Mouse (Mus musculus) embryonic facial prominence, embryonic 12.5 days (tissue): ENCODE results near the gene Hmcn1. TPM values are rescaled to one million over a fixed set of nuclear protein-coding genes. Genes with fewer than 3 reads are reported as not detected.
A peak's percentile ranks its signal among the peaks of the same experiment; 100 is the strongest.

Experiments
- ATAC-seq: fragments of 200-750 bp; cut with Nextera tagmentation; 2 replicates; pipeline ENCODE4 v1.8.0; 2017; ENCODE audit not compliant: insufficient number of reproducible peaks, insufficient read depth, low FRiP score, low TSS enrichment
- H3K27ac ChIP-seq: fragments of 300-500 bp; sonication (generic); 2 replicates; pipeline ENCODE4 v1.5.1; 2016; ENCODE audit warnings: mild to moderate bottlenecking
- H3K27me3 ChIP-seq: fragments of 300-500 bp; sonication (generic); 2 replicates; pipeline ENCODE4 v1.6.1; 2016; ENCODE audit warnings: mild to moderate bottlenecking, moderate library complexity
- H3K36me3 ChIP-seq: fragments of 300-500 bp; sonication (generic); 2 replicates; pipeline ENCODE4 v1.6.1; 2016; ENCODE audit warnings: mild to moderate bottlenecking
- H3K4me1 ChIP-seq: fragments of 300-500 bp; sonication (generic); 2 replicates; pipeline ENCODE4 v1.6.1; 2016
- H3K4me2 ChIP-seq: fragments of 300-500 bp; sonication (generic); replicated peaks from 2 replicates; pipeline ENCODE4 v1.6.1; 2016; ENCODE audit warnings: mild to moderate bottlenecking, moderate library complexity
- H3K4me3 ChIP-seq: fragments of 300-500 bp; sonication (generic); 2 replicates; pipeline ENCODE4 v1.5.1; 2016; ENCODE audit warnings: mild to moderate bottlenecking
- H3K9ac ChIP-seq: fragments of 300-500 bp; sonication (generic); 2 replicates; pipeline ENCODE4 v1.6.1; 2016; ENCODE audit warnings: mild to moderate bottlenecking, moderate library complexity
- H3K9me3 ChIP-seq: fragments of 300-500 bp; sonication (generic); 2 replicates; pipeline ENCODE4 v1.6.1; 2016; ENCODE audit warnings: mild to moderate bottlenecking, moderate library complexity
- WGBS: fragments of 180-500 bp; shearing (Covaris S2); methylation state at CpG from one replicate; pipeline ENCODE4 v1.1.7; 2016; 5-methylcytosine and 5-hydroxymethylcytosine counted together
- polyA plus RNA-seq: library from polyadenylated mRNA; unstranded; fragments of >200 nt; fragmentation: Nextera tagmentation; extraction: Ambion mirVana; gene quantifications from 2 replicates; pipeline ENCODE4 v1.2.1, GENCODE M21; 2016

Hmcn1 gene
- polyA plus RNA-seq, 1 experiment from 2014 or later: 30.1 TPM

DNA sequence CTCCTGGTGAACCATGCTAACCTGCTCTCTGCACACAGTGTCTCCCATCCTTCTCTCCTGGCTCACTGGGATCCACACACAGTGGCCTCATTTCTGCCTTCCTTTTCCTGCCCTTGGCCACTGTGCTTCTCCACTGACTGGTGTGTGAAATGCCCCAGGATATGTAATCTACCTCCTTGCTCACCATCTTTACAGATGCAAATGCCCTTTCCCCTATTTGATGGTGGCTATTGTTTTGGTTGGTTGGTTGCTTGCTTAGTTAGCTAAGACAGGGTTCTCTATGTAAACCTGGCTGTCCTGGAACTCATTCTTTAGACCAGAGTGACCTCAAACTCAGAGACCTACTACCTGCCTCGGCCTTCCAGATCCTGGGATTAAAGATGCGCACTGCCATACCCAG, 187.8 kb downstream of the Hmcn1 start:
- Histone ChIP-seq H3K4me2 (no peak overlapping the region), H3K4me1 (peaks cover 3% of the 10 kb centered on the region; the same call in 1 of the 2 replicates), H3K27ac (0 out of 2 replicates have a peak overlapping the region, but pooled peaks have one; percentile 23), H3K27me3 (no peaks in the 10 kb centered on the region), H3K9me3 (no peaks in the 10 kb centered on the region), H3K36me3 (0 out of 2 replicates have a peak, but pooled peaks cover 9% of the 10 kb centered on the region), H3K9ac (no peak overlapping the region), H3K4me3 (no peak overlapping the region)
- 95% methylated on average over 2 of the region's 2 CpGs for WGBS
- no peak for ATAC-seq

DNA sequence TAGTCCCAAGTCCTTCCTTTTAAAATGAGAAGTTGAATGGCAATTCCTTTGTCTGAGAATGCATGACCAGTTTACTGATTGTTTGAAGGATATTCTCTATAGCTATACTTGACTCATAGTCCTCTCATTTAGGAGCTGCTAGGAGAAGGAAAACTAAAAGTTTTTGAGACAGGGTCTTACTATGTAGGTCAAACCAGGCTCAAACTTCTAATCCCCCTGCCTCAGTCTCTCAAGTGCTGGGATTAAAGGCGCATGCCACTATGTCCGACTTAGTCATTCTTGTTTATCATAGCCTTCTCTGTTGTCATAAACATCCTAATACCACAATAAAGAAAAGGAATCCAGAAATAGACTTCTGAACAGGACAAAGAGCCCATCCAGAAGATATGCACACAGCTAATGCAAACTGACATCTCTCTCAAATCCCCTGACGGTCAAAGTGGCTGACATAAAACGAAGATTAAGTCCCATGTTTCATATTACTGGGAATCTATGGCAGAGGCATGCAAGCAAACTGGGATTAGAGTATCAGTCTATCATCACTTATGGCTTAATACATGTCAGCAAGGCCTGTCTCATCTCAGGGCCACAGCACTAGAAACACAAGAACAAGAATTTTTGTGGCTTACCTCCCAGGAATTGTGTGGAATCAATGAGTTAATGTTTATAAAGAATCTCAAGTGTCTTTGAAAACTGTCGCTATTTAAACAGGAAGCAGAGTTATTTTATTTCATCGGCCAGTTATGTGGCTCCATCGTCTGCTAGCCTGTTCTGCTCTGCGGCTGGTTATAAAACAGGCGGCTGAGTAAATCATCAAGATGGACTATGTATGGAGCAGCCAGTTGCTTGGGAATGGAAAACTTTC, 188.8 kb downstream of the Hmcn1 start:
- ATAC-seq: no peak
- Histone ChIP-seq H3K9me3 (no peaks in the 10 kb centered on the region), H3K4me2 (no peak overlapping the region), H3K9ac (no peak overlapping the region), H3K4me1 (peaks cover 3% of the 10 kb centered on the region; the same call in 1 of the 2 replicates), H3K27me3 (no peaks in the 10 kb centered on the region), H3K4me3 (no peak overlapping the region), H3K36me3 (0 out of 2 replicates have a peak, but pooled peaks cover 7% of the 10 kb centered on the region), H3K27ac (no peak overlapping the region)
- WGBS: 55% methylated on average over 9 of the region's 9 CpGs

DNA sequence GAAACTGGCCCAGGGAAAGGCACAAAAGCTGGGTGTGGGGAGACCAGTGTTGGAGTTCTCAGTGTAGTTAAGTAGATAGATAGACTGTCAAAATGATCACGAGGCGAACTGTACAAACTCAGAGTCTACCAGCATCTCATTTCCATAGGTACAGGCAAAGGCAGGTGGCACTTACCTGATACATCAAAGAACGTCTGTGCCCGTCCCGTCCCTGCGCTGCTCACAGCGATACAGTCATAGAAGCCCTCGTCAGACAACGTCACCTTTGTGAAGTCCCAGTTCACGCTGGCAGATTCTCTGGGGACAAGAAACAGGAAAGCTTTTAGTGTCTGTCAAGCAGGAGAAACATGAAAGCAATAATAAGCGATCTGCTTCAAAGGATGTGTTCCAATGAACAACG, 190.6 kb downstream of the Hmcn1 start:
- H3K27me3 ChIP-seq: no peaks in the 10 kb centered on the region
- H3K36me3 ChIP-seq: peaks cover 9% of the 10 kb centered on the region
- H3K4me2 ChIP-seq: no peak overlapping the region
- no peaks in the 10 kb centered on the region for H3K9me3 ChIP-seq
- no peak overlapping the region for H3K9ac ChIP-seq
- no peak for ATAC-seq
- WGBS: 80% methylated on average over 12 of the region's 12 CpGs
- H3K4me3 ChIP-seq: no peak overlapping the region
- H3K27ac ChIP-seq: no peak overlapping the region
- H3K4me1 ChIP-seq: peaks cover 3% of the 10 kb centered on the region; the same call in 1 of the 2 replicates

DNA sequence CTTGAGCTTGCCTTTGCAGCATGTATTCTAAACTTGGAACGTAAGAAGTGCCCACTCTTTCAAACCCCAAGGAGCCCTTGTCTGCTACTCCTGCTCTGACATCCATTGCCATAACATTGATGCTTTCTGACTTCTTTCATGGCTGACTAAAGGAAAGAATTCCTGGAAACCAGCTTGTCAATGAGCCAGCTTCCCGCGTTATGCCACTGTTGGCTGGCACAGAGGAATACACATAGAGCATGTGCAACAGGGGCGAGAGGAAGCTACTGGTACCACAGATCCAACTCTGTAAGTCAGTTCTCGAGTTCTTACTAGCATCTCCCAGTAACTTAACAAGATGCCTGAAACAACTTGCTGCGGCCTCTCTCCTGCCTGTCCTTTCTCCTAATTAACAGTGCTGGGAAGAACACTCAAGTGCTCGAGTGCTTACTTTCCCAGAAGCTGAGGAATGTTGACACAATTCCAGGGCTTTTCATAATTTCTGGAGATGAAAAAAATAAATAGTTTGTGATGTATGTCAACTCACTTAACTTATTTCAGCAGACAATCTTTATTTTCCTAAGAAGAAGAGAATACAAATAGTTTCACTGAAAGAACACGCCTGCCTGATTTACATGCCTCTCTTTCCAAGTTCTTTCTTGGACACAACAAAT, 192.5 kb downstream of the Hmcn1 start:
- H3K4me1 ChIP-seq: peaks cover 3% of the 10 kb centered on the region; the same call in 1 of the 2 replicates
- 80% methylated on average over 8 of the region's 8 CpGs for WGBS
- no peak overlapping the region for H3K9ac ChIP-seq
- H3K27me3 ChIP-seq: no peaks in the 10 kb centered on the region
- H3K36me3 ChIP-seq: peaks cover 16% of the 10 kb centered on the region
- no peak for ATAC-seq
- no peak overlapping the region for H3K4me2 ChIP-seq
- no peaks in the 10 kb centered on the region for H3K9me3 ChIP-seq
- H3K27ac ChIP-seq: no peak overlapping the region
- H3K4me3 ChIP-seq: no peak overlapping the region

GRCm38 (mm10) chr1:150798651-150799050, 194.6 kb downstream of the Hmcn1 start:
- H3K27me3 ChIP-seq: no peaks in the 10 kb centered on the region
- WGBS: 90% methylated on average over 5 of the region's 5 CpGs
- ATAC-seq: no peak
- H3K9me3 ChIP-seq: no peaks in the 10 kb centered on the region
- H3K9ac ChIP-seq: no peak overlapping the region
- no peaks in the 10 kb centered on the region for H3K4me1 ChIP-seq
- H3K36me3 ChIP-seq: peaks cover 19% of the 10 kb centered on the region
- no peak overlapping the region for H3K4me3 ChIP-seq
- H3K4me2 ChIP-seq: no peak overlapping the region
- H3K27ac ChIP-seq: no peak overlapping the region

- H3K9ac ChIP-seq: no peak overlapping the region
- no peaks in the 10 kb centered on the region for H3K4me1 ChIP-seq
- no peak overlapping the region for H3K4me2 ChIP-seq
- no peak overlapping the region for H3K4me3 ChIP-seq
- H3K9me3 ChIP-seq: no peaks in the 10 kb centered on the region
- WGBS: 75% methylated on average over 6 of the region's 6 CpGs
- no peaks in the 10 kb centered on the region for H3K36me3 ChIP-seq
- H3K27ac ChIP-seq: no peak overlapping the region
- ATAC-seq: no peak
- H3K27me3 ChIP-seq: no peaks in the 10 kb centered on the region
Observed at GRCm38 (mm10) chr1:150786746-150787145, 206.5 kb downstream of the Hmcn1 start.

- Histone ChIP-seq H3K4me3 (no peak overlapping the region), H3K9ac (no peak overlapping the region), H3K27me3 (no peaks in the 10 kb centered on the region), H3K9me3 (no peaks in the 10 kb centered on the region), H3K27ac (no peak overlapping the region), H3K4me2 (no peak overlapping the region), H3K4me1 (no peaks in the 10 kb centered on the region), H3K36me3 (no peaks in the 10 kb centered on the region)
- no peak for ATAC-seq
- WGBS: 78% methylated on average over 15 of the region's 15 CpGs
Observed at GRCm38 (mm10) chr1:150783070-150783842, 210.0 kb downstream of the Hmcn1 start.

DNA sequence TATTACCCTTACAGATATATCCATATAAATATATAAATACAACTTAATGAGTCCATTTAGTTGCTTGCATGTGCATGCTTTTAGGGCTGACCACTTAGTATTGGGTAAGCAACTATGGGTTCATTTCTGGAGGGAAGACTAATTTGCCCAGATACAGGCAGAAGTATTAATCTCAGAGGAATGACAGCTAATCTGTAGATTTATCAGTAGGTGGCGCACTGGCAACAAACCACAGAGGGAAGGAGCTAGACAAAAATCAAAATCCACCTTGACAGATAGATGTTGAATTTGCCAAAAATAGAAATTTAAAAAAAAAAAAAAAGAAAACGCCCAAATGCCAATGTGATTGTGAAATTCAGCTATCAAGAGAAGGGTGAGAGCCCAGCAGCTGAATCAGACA, 213.3 kb downstream of the Hmcn1 start:
- Histone ChIP-seq H3K4me1 (peaks cover 12% of the 10 kb centered on the region), H3K9me3 (no peaks in the 10 kb centered on the region), H3K36me3 (no peaks in the 10 kb centered on the region), H3K27ac (no peak overlapping the region), H3K27me3 (no peaks in the 10 kb centered on the region), H3K9ac (no peak overlapping the region), H3K4me3 (no peak overlapping the region), H3K4me2 (no peak overlapping the region)
- 36% methylated on average over 2 of the region's 2 CpGs for whole genome bisulfite sequencing
- no peak for ATAC-seq

DNA sequence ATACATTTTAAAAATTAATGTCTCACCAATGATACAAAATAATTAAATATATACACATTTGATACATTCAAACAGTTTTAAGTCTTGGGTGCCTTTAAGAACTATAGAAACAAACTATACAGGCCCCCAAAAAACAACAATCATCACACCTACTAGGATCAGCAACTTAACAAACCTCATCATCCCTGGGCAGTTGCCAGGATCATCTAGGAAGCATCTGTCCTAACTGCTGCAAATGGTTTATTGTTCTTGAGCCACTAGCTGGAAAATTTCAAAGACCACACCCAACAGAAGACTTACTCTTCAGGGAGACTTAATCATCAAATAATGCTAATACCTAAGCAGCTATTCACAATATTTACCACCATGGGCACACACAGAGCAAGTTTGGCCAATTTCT, 216.5 kb downstream of the Hmcn1 start:
- no peak overlapping the region for H3K9ac ChIP-seq
- peaks cover 16% of the 10 kb centered on the region for H3K4me1 ChIP-seq
- H3K4me3 ChIP-seq: no peak overlapping the region
- no peaks in the 10 kb centered on the region for H3K9me3 ChIP-seq
- no peak overlapping the region for H3K4me2 ChIP-seq
- no peaks in the 10 kb centered on the region for H3K27me3 ChIP-seq
- H3K36me3 ChIP-seq: 0 out of 2 replicates have a peak, but pooled peaks cover 5% of the 10 kb centered on the region
- no peak for ATAC-seq
- no peak overlapping the region for H3K27ac ChIP-seq

DNA sequence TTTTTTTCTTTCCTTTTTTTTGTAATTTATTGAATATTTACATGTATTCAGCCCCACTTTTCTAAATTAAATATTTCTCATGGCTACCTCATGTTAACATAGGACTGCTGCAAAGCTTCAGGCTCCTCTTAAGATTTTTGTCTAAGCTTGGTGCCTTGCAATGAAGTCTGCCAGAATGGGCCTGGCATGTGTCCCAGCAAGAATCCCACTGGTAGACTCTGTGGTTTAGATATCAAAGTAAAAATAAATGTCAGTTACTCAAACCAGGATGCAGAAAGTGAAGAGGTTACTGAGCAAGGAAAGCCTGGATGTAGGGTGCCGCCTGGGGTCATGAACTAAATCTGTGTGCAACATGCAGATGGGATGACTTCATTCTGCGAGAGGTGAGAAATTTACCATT, 217.5 kb downstream of the Hmcn1 start:
- H3K27ac ChIP-seq: no peak overlapping the region
- H3K4me1 ChIP-seq: peaks cover 26% of the 10 kb centered on the region
- H3K4me2 ChIP-seq: no peak overlapping the region
- no peaks in the 10 kb centered on the region for H3K27me3 ChIP-seq
- no peak overlapping the region for H3K4me3 ChIP-seq
- WGBS: 61% methylated on average over 2 of the region's 2 CpGs
- 0 out of 2 replicates have a peak, but pooled peaks cover 5% of the 10 kb centered on the region for H3K36me3 ChIP-seq
- no peak for ATAC-seq
- H3K9me3 ChIP-seq: no peaks in the 10 kb centered on the region
- H3K9ac ChIP-seq: no peak overlapping the region

GRCm38 (mm10) chr1:150772958-150773357, 220.3 kb downstream of the Hmcn1 start:
- Histone ChIP-seq H3K27ac (no peak overlapping the region), H3K9ac (no peak overlapping the region), H3K4me2 (no peak overlapping the region), H3K27me3 (no peaks in the 10 kb centered on the region), H3K36me3 (0 out of 2 replicates have a peak, but pooled peaks cover 5% of the 10 kb centered on the region), H3K9me3 (no peaks in the 10 kb centered on the region), H3K4me1 (peaks cover 33% of the 10 kb centered on the region), H3K4me3 (no peak overlapping the region)
- ATAC-seq: no peak
- 87% methylated on average over 3 of the region's 3 CpGs for WGBS
